Mouse (Mus musculus): ENCODE results near the gene Trim7. TPM values are rescaled to one million over a fixed set of nuclear protein-coding genes. Genes with fewer than 3 reads are reported as not detected.
"Not testable (repeated sequence)": the region's sequence is repeated elsewhere in the genome, so short reads cannot be mapped to it uniquely, and the experiment has no call there.

Gene Trim7
- polyA plus RNA-seq, 1 experiment from 2014 or later: 2.1 TPM

GRCm38 (mm10) chr11:48875343-48875837 lies 49.5 kb downstream of the Trim7 start:
- peaks cover 15% of the 10 kb centered on the region; the same call in 1 of the 2 replicates for H3K4me1 ChIP-seq
- not testable (repeated sequence) for H3K4me2 ChIP-seq; H3K27ac ChIP-seq (replicated peaks); H3K9me3 ChIP-seq (replicated peaks); H3K4me3 ChIP-seq (replicated peaks); H3K36me3 ChIP-seq; ATAC-seq (ENCODE audit: low FRiP score); H3K27me3 ChIP-seq (replicated peaks); H3K9ac ChIP-seq (replicated peaks)
- WGBS: 71% methylated on average over 1 of the region's 1 CpGs

- Histone ChIP-seq H3K36me3 (no peaks in the 10 kb centered on the region), H3K4me2 (no peak overlapping the region), H3K9me3 (replicated peaks) (no peaks in the 10 kb centered on the region), H3K9ac (replicated peaks) (no peak overlapping the region), H3K27me3 (replicated peaks) (peaks cover 7% of the 10 kb centered on the region), H3K4me1 (peaks cover 10% of the 10 kb centered on the region; the same call in 1 of the 2 replicates), H3K27ac (replicated peaks) (no peak overlapping the region), H3K4me3 (replicated peaks) (no peak overlapping the region)
- WGBS: 88% methylated on average over 1 of the region's 1 CpGs
- ATAC-seq (ENCODE audit: low FRiP score): no peak
These were observed 50.7 kb downstream of the Trim7 start for GRCm38 (mm10) chr11:48876680-48877079.

GRCm38 (mm10) chr11:48898812-48899431 lies 73.0 kb downstream of the Trim7 start:
- no peak overlapping the region for H3K4me2 ChIP-seq
- H3K9me3 ChIP-seq (replicated peaks): no peaks in the 10 kb centered on the region
- H3K4me1 ChIP-seq: no peaks in the 10 kb centered on the region
- no peaks in the 10 kb centered on the region for H3K27me3 ChIP-seq (replicated peaks)
- no peak overlapping the region for H3K9ac ChIP-seq (replicated peaks)
- H3K36me3 ChIP-seq: no peaks in the 10 kb centered on the region
- 78% methylated on average over 2 of the region's 2 CpGs for WGBS
- H3K4me3 ChIP-seq (replicated peaks): no peak overlapping the region
- H3K27ac ChIP-seq (replicated peaks): no peak overlapping the region
- no peak for ATAC-seq (ENCODE audit: low FRiP score)

- WGBS: 83% methylated on average over 6 of the region's 6 CpGs
- not testable (repeated sequence) for H3K27ac ChIP-seq (replicated peaks); H3K9ac ChIP-seq (replicated peaks); H3K9me3 ChIP-seq (replicated peaks); H3K4me1 ChIP-seq; ATAC-seq (ENCODE audit: low FRiP score); H3K4me2 ChIP-seq; H3K36me3 ChIP-seq; H3K27me3 ChIP-seq (replicated peaks); H3K4me3 ChIP-seq (replicated peaks)
These were observed 75.0 kb downstream of the Trim7 start for GRCm38 (mm10) chr11:48900654-48901566.

GRCm38 (mm10) chr11:48901567-48901930 lies 75.6 kb downstream of the Trim7 start:
- not testable (repeated sequence) for H3K27me3 ChIP-seq (replicated peaks); H3K4me3 ChIP-seq (replicated peaks); H3K27ac ChIP-seq (replicated peaks); H3K4me1 ChIP-seq; H3K9me3 ChIP-seq (replicated peaks); H3K36me3 ChIP-seq; H3K4me2 ChIP-seq; H3K9ac ChIP-seq (replicated peaks); ATAC-seq (ENCODE audit: low FRiP score)
- WGBS: 96% methylated on average over 1 of the region's 1 CpGs

Other genes with a start within 250 kb of the Trim7 start
- gene Rack1, start 25.8 kb upstream of the Trim7 start, polyA plus RNA-seq (2015; fragmentation: Nextera tagmentation; extraction: Ambion mirVana): 351 and 459 TPM in 2 replicates
- 6.4 and 7.3 TPM in 2 replicates for gene Trim41, start 8.8 kb upstream of the Trim7 start, polyA plus RNA-seq (2015; fragmentation: Nextera tagmentation; extraction: Ambion mirVana)
- gene Gm12184, start 515 bp downstream of the Trim7 start, polyA plus RNA-seq (2015; fragmentation: Nextera tagmentation; extraction: Ambion mirVana): 2.9 and 3.3 TPM in 2 replicates
- 4.2 and 12.2 TPM in 2 replicates for gene Irgm1, start 45.5 kb downstream of the Trim7 start, polyA plus RNA-seq (2015; fragmentation: Nextera tagmentation; extraction: Ambion mirVana)
- gene Gm5431, start 76.1 kb downstream of the Trim7 start, polyA plus RNA-seq (2015; fragmentation: Nextera tagmentation; extraction: Ambion mirVana): 0.18 and 0.24 TPM in 2 replicates
- gene Psme2b, start 120.0 kb downstream of the Trim7 start, polyA plus RNA-seq (2015; fragmentation: Nextera tagmentation; extraction: Ambion mirVana): 2.2 and 3.4 TPM in 2 replicates
- not detected in 2 replicates for gene Olfr56, start 152.7 kb downstream of the Trim7 start, polyA plus RNA-seq (2015; fragmentation: Nextera tagmentation; extraction: Ambion mirVana)
- 0.24 and 0.88 TPM in 2 replicates for gene 9930111J21Rik1, start 153.3 kb downstream of the Trim7 start, polyA plus RNA-seq (2015; fragmentation: Nextera tagmentation; extraction: Ambion mirVana)
- 0.10 TPM in 1 of 2 replicates, not detected in the other for gene Gm12185, start 166.1 kb downstream of the Trim7 start, polyA plus RNA-seq (2015; fragmentation: Nextera tagmentation; extraction: Ambion mirVana)
- gene Tgtp1, start 168.0 kb downstream of the Trim7 start, polyA plus RNA-seq (2015; fragmentation: Nextera tagmentation; extraction: Ambion mirVana): 7.9 TPM in 1 of 2 replicates, not detected in the other
- 0.36 and 0.64 TPM in 2 replicates for gene 9930111J21Rik2, start 225.1 kb downstream of the Trim7 start, polyA plus RNA-seq (2015; fragmentation: Nextera tagmentation; extraction: Ambion mirVana)
- gene Tgtp2, start 238.1 kb downstream of the Trim7 start, polyA plus RNA-seq (2015; fragmentation: Nextera tagmentation; extraction: Ambion mirVana): 0.14 and 8.5 TPM in 2 replicates